Mouse (Mus musculus): ENCODE data around the gene Ctdsp2. TPM values are rescaled to one million over a fixed set of nuclear protein-coding genes. Genes with fewer than 3 reads are reported as not detected.

The Ctdsp2 gene
- polyA plus RNA-seq, 1 experiment: 76.5 TPM

- no peaks in the 10 kb centered on the region for H3K4me1 ChIP-seq (ENCODE audit: control insufficient read depth, insufficient read depth, low read length)
- H3K4me3 ChIP-seq (ENCODE audit: insufficient read depth, low read length): no peak overlapping the region
- no peak overlapping the region for H3K27ac ChIP-seq (ENCODE audit: insufficient read depth, low read length)
- TF ChIP-seq POLR2A (IDR thresholded peaks at IDR 0.05; ENCODE audit: extremely low read depth, insufficient read depth, low read length) (no peak), CTCF (IDR thresholded peaks at IDR 0.05; ENCODE audit: extremely low read depth, insufficient read depth, low read length) (no peak)
Observed at GRCm38 (mm10) chr10:127033301-127033741, 54.8 kb downstream of the Ctdsp2 start.

DNA sequence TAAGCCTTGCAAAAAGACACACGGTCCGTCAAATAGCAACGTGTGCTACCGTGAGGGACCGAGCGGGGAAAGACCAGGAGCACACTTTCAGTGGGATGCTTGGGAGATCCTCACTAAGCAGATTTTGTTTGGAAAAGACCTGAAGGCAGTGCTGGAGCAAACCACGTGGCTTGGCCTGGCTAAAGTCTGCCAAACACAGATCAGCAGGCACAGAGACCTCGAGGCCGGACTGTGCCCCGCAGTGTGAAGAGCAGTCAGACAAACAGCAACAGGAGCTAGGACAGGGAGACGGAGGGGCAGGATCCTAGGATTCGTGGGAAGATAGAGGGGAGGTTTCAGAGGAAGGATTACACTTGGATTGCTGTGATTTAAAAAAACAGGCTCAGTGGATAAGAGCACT lies 57.8 kb downstream of the Ctdsp2 start:
- no peaks in the 10 kb centered on the region for H3K4me1 ChIP-seq (ENCODE audit: control insufficient read depth, insufficient read depth, low read length)
- TF ChIP-seq CTCF (IDR thresholded peaks at IDR 0.05; ENCODE audit: extremely low read depth, insufficient read depth, low read length) (no peak), POLR2A (IDR thresholded peaks at IDR 0.05; ENCODE audit: extremely low read depth, insufficient read depth, low read length) (no peak)

DNA sequence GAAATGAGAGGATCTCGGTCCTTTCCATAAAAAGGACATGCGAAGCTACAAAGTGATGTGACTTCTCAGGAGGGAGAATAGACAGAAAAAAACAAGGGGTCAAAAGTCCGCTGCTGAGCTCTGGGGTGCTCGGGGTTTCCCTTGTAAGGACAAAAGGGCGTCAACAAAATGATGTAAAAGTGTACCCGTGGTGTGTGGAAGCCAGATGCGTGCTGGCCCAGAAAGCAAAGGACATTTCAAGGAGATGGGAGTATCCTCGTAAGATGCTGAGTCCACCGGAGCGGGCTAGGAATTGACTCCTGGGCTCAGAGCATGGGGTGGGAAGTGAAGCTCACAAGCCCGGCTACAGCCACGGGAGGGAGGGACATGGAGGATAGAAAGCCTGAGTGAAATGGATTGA lies 59.1 kb downstream of the Ctdsp2 start:
- peaks cover 1% of the 10 kb centered on the region; the same call in 1 of the 2 replicates for H3K4me1 ChIP-seq (ENCODE audit: control insufficient read depth, insufficient read depth, low read length)
- no peak for TF ChIP-seq CTCF (IDR thresholded peaks at IDR 0.05; ENCODE audit: extremely low read depth, insufficient read depth, low read length)
- H3K27ac ChIP-seq (ENCODE audit: insufficient read depth, low read length): no peak overlapping the region
- no peak overlapping the region for H3K4me3 ChIP-seq (ENCODE audit: insufficient read depth, low read length)

More for the DNA sequence above, 57.8 kb downstream of the Ctdsp2 start:
- H3K4me3 ChIP-seq (ENCODE audit: insufficient read depth, low read length): no peak overlapping the region
- no peak overlapping the region for H3K27ac ChIP-seq (ENCODE audit: insufficient read depth, low read length)

DNA sequence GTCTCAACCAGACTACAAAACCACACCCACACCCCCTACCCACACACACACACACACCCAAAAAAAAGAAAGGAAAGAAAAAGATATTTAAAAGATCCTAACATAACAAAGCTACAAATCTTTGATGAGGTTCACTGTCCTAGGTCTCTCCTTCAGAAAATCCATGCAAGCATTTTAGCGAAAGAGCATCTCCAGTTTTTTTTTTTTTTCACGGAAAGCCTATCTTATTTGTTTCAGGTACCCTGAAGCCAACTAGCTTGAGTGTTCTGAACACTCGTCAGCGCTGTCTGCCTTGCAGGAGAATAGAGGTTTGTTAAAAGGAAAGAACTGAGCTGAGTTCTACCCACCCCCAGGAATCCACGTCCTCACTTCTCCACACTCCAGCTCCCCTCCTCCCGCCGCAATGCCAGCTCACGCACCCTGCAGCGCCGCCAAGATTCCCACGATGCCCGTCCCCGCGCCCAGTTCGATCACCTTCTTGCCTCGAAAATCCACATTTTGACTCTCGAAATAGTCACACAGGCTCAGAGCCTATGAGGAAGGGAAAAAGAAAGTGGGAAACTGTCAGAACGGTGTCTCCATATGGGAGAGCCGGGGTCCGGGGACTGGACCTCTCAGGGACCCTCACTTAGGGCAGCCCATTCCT lies 62.2 kb downstream of the Ctdsp2 start:
- H3K27ac ChIP-seq (ENCODE audit: insufficient read depth, low read length): no peak overlapping the region
- TF ChIP-seq POLR2A (IDR thresholded peaks at IDR 0.05; ENCODE audit: extremely low read depth, insufficient read depth, low read length): no peak
- TF ChIP-seq CTCF (IDR thresholded peaks at IDR 0.05; ENCODE audit: extremely low read depth, insufficient read depth, low read length): no peak
- H3K4me3 ChIP-seq (ENCODE audit: insufficient read depth, low read length): peak overlapping the region; percentile 62
- H3K4me1 ChIP-seq (ENCODE audit: control insufficient read depth, insufficient read depth, low read length): peaks cover 1% of the 10 kb centered on the region; the same call in 1 of the 2 replicates

DNA sequence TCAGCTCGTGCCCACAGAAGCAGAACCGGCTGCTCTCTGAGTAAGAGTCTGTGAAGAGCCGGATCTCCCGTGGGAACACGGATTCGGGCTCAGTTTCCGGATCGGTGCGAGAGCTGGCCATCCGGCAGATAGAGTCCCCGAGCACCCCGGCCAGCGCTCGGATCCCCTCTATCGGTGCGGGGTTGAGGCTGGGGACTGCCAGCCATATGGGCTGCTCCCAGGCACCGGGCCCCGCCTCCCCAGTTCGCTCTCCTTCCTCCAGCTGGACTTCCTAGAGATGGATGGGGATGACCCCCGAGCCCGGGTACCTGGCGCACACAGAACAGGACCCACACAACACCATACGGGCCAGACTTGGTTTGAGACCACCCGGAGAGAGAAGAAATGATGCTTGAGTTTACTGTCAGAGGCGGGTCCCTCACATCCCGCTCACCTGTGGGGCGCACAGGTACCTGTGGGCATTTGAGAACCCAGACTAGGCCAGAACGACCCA lies 62.8 kb downstream of the Ctdsp2 start, which contains the start of the genes Mettl1 and Eef1akmt3:
Gene Mettl1, plus strand, starts transcription at position 141 of the 493 bp plus-strand sequence.
Gene Eef1akmt3, minus strand, starts transcription at position 240 of the 493 bp plus-strand sequence.
- H3K27ac ChIP-seq (ENCODE audit: insufficient read depth, low read length): no peak within 1 kb of the TSS
- H3K4me1 ChIP-seq (ENCODE audit: control insufficient read depth, insufficient read depth, low read length): peaks cover 1% of the 10 kb centered on the region; the same call in 1 of the 2 replicates
- peak within 1 kb of the TSS; percentile 62 for H3K4me3 ChIP-seq (ENCODE audit: insufficient read depth, low read length)
- TF ChIP-seq CTCF (IDR thresholded peaks at IDR 0.05; ENCODE audit: extremely low read depth, insufficient read depth, low read length) (no peak), POLR2A (IDR thresholded peaks at IDR 0.05; ENCODE audit: extremely low read depth, insufficient read depth, low read length) (no peak)

GRCm38 (mm10) chr10:127041774-127042338 lies 63.3 kb downstream of the Ctdsp2 start:
- no peak for TF ChIP-seq CTCF (IDR thresholded peaks at IDR 0.05; ENCODE audit: extremely low read depth, insufficient read depth, low read length)
- TF ChIP-seq POLR2A (IDR thresholded peaks at IDR 0.05; ENCODE audit: extremely low read depth, insufficient read depth, low read length): no peak
- Histone ChIP-seq H3K4me1 (ENCODE audit: control insufficient read depth, insufficient read depth, low read length) (peaks cover 1% of the 10 kb centered on the region; the same call in 1 of the 2 replicates), H3K4me3 (ENCODE audit: insufficient read depth, low read length) (peak overlapping the region; percentile 62), H3K27ac (ENCODE audit: insufficient read depth, low read length) (no peak overlapping the region)

GRCm38 (mm10) chr10:127042468-127043115 lies 64.1 kb downstream of the Ctdsp2 start:
- Histone ChIP-seq H3K27ac (ENCODE audit: insufficient read depth, low read length) (no peak overlapping the region), H3K4me1 (ENCODE audit: control insufficient read depth, insufficient read depth, low read length) (peaks cover 1% of the 10 kb centered on the region; the same call in 1 of the 2 replicates), H3K4me3 (ENCODE audit: insufficient read depth, low read length) (peak overlapping the region; percentile 62)
- TF ChIP-seq POLR2A (IDR thresholded peaks at IDR 0.05; ENCODE audit: extremely low read depth, insufficient read depth, low read length): no peak
- TF ChIP-seq CTCF (IDR thresholded peaks at IDR 0.05; ENCODE audit: extremely low read depth, insufficient read depth, low read length): no peak

DNA sequence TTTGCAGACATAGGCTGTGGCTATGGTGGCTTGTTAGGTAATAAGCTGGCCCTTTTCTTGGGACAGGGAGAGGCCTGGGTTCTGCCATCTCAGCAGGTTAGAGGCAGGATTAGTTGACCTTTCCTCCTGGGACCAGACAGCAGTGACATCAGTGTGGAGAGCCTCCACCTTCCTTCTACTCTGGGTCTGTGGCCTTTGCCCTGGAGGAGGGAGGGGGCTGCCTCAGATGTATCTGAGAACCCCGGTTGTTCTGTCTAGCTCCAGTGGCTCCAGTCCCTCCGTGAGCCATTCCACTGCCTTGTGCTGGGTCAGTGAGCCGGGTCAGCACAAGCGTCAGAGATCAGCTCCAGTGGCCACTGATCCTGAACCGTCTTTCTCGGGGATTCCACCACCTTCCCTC lies 64.7 kb downstream of the Ctdsp2 start:
- peaks cover 1% of the 10 kb centered on the region; the same call in 1 of the 2 replicates for H3K4me1 ChIP-seq (ENCODE audit: control insufficient read depth, insufficient read depth, low read length)
- TF ChIP-seq POLR2A (IDR thresholded peaks at IDR 0.05; ENCODE audit: extremely low read depth, insufficient read depth, low read length) (no peak), CTCF (IDR thresholded peaks at IDR 0.05; ENCODE audit: extremely low read depth, insufficient read depth, low read length) (no peak)
- H3K4me3 ChIP-seq (ENCODE audit: insufficient read depth, low read length): no peak overlapping the region
- no peak overlapping the region for H3K27ac ChIP-seq (ENCODE audit: insufficient read depth, low read length)

- H3K4me3 ChIP-seq (ENCODE audit: insufficient read depth, low read length): no peak within 1 kb of the TSS
- TF ChIP-seq POLR2A (IDR thresholded peaks at IDR 0.05; ENCODE audit: extremely low read depth, insufficient read depth, low read length) (no peak), CTCF (IDR thresholded peaks at IDR 0.05; ENCODE audit: extremely low read depth, insufficient read depth, low read length) (no peak)
- H3K4me1 ChIP-seq (ENCODE audit: control insufficient read depth, insufficient read depth, low read length): no peaks in the 10 kb centered on the region
- no peak within 1 kb of the TSS for H3K27ac ChIP-seq (ENCODE audit: insufficient read depth, low read length)
Observed at GRCm38 (mm10) chr10:127047954-127048353, 69.4 kb downstream of the Ctdsp2 start, which contains the start of gene Cyp27b1. Gene Cyp27b1 (plus strand): TSS chr10:127048250.
